Mouse (Mus musculus) inflammation-experienced regulatory T-cells, adult 6 months (primary cell): ENCODE measurements at regions not wholly inside any gene's neighbourhood (a gene's known extent, or its start where the extent isn't known, plus 50 kb on each side); places are given as distances from the start of the nearest gene placed in this dataset.

ENCODE experiments used
- ATAC-seq: one replicate; pipeline ENCODE4 v1.8.0; 2017

- ATAC-seq = no peak
These were observed 153.8 kb upstream of the Kcnh8 start for GRCm38 (mm10) chr17:52448701-52449100.

- no peak for ATAC-seq
These were observed 143.1 kb upstream of the Kcnh8 start for GRCm38 (mm10) chr17:52459303-52459996.

GRCm38 (mm10) chr17:52459997-52460387 lies 142.5 kb upstream of the Kcnh8 start:
- ATAC-seq = no peak

GRCm38 (mm10) chr17:52461264-52461663 lies 141.2 kb upstream of the Kcnh8 start:
- ATAC-seq = no peak

GRCm38 (mm10) chr17:52461709-52462141 lies 140.8 kb upstream of the Kcnh8 start:
- peak; percentile 76 for ATAC-seq

- ATAC-seq = no peak
These were observed 140.1 kb upstream of the Kcnh8 start for GRCm38 (mm10) chr17:52462361-52462760.

- ATAC-seq = peak; percentile 90
These were observed 134.0 kb upstream of the Kcnh8 start for GRCm38 (mm10) chr17:52468464-52468863.

- ATAC-seq = no peak
These were observed 123.0 kb upstream of the Kcnh8 start for GRCm38 (mm10) chr17:52479327-52480086.

- ATAC-seq = no peak
These were observed 122.3 kb upstream of the Kcnh8 start for GRCm38 (mm10) chr17:52480087-52480638.

- no peak for ATAC-seq
These were observed 95.7 kb upstream of the Kcnh8 start for GRCm38 (mm10) chr17:52506760-52507159.

- ATAC-seq = no peak
These were observed 72.2 kb upstream of the Kcnh8 start for GRCm38 (mm10) chr17:52530260-52530659.
